ENCODE assay signal across 1 mouse cellular context in genomic region chr3:102724798-102725459, GRCm38 (mm10).
TF ChIP-seq lines count a peak whose summit lies in the region.

No protein-coding gene starts in this region.

TF ChIP-seq in CH12.LX, 34 proteins besides CTCF, POLR2A, EP300 and RAD21 (continued from another document):
- peak; percentile 46; the same call in 1 of the 2 replicates for TF ChIP-seq MAZ (IDR thresholded peaks at IDR 0.05; ENCODE audit: low read depth, low read length)
- no peak for TF ChIP-seq GABPA (IDR thresholded peaks at IDR 0.05; ENCODE audit: insufficient replicate concordance, low read depth, low read length)
- TF ChIP-seq ZNF384 (IDR thresholded peaks at IDR 0.05; ENCODE audit: low read depth, low read length), result no peak
- TF ChIP-seq IRF4 (IDR thresholded peaks at IDR 0.05; ENCODE audit: low read depth, low read length), result peak; percentile 77
- no peak for TF ChIP-seq HCFC1 (IDR thresholded peaks at IDR 0.05; ENCODE audit: low read depth, low read length)
- no peak for TF ChIP-seq ELF1 (IDR thresholded peaks at IDR 0.05; ENCODE audit: low read depth, low read length)
- TF ChIP-seq SMC3 (IDR thresholded peaks at IDR 0.05; ENCODE audit: low read depth, low read length), result no peak
- peak; percentile 75 for TF ChIP-seq ETS1 (conservative IDR thresholded peaks at IDR 0.05; ENCODE audit: low read depth, low read length)
- peak; percentile 54; the same call in 1 of the 2 replicates for TF ChIP-seq TCF12 (IDR thresholded peaks at IDR 0.05; ENCODE audit: low read depth, low read length)
- TF ChIP-seq UBTF (IDR thresholded peaks at IDR 0.05; ENCODE audit: low read depth, low read length), result 0 out of 2 replicates have a peak, but pooled peaks have one; percentile 36
- TF ChIP-seq JUN (IDR thresholded peaks at IDR 0.05; ENCODE audit: insufficient read depth, low read depth, low read length), result no peak
